Mouse (Mus musculus) bone marrow, adult 2 months (tissue): ENCODE data around the gene Amotl1. TPM values are rescaled to one million over a fixed set of nuclear protein-coding genes. Genes with fewer than 3 reads are reported as not detected.

Source experiments
- H3K27ac ChIP-seq: fragments of 200-500 bp; 2 replicates; pipeline ENCODE4 v1.5.1; 2012; ENCODE audit warnings: low read depth, mild to moderate bottlenecking, control low read depth, inconsistent platforms, low read length; ENCODE audit not compliant: control insufficient read depth, poor library complexity, insufficient read depth
- H3K4me1 ChIP-seq: fragments of 200-500 bp; 2 replicates; pipeline ENCODE4 v1.6.1; 2011; ENCODE audit warnings: low read length; ENCODE audit not compliant: control insufficient read depth, insufficient read depth
- H3K4me3 ChIP-seq: fragments of 200-500 bp; replicated peaks from 2 replicates; pipeline ENCODE3; 2011; ENCODE audit warnings: mild to moderate bottlenecking, low read depth, low read length, control low read depth; ENCODE audit not compliant: control insufficient read depth
- CTCF ChIP-seq: fragments of 200-500 bp; IDR thresholded peaks from 2 replicates; pipeline ENCODE4 v1.5.1; 2011; ENCODE audit warnings: low read length, control low read depth; ENCODE audit not compliant: control insufficient read depth, insufficient read depth
- POLR2A ChIP-seq: fragments of 200-500 bp; IDR thresholded peaks from 2 replicates; pipeline ENCODE4 v1.6.1; 2011; ENCODE audit warnings: low read depth, mild to moderate bottlenecking, control low read depth, low read length, borderline replicate concordance; ENCODE audit not compliant: control insufficient read depth
- WGBS: fragments of 180-500 bp; shearing (Covaris S2); methylation state at CpG from one replicate; pipeline ENCODE4 v1.1.7; 2018; 5-methylcytosine and 5-hydroxymethylcytosine counted together
- polyA plus RNA-seq: library from polyadenylated mRNA; stranded (reverse); fragments of >200 nt; gene quantifications from 2 replicates; pipeline ENCODE4 v1.2.4, GENCODE M21; 2011; ENCODE audit warnings: low replicate concordance; ENCODE audit not compliant: missing spikeins, insufficient read depth, insufficient read length

The Amotl1 gene
- polyA plus RNA-seq, 1 experiment = 2.7 TPM

- WGBS = 82% methylated on average over 9 of the region's 9 CpGs
- H3K27ac ChIP-seq = no peak overlapping the region
- H3K4me3 ChIP-seq = no peak overlapping the region
- no peak for TF ChIP-seq CTCF
- no peak for TF ChIP-seq POLR2A
- H3K4me1 ChIP-seq = no peaks in the 10 kb centered on the region
Measured at GRCm38 (mm10) chr9:14512633-14513445, 132.0 kb downstream of the Amotl1 start.

- TF ChIP-seq CTCF (no peak), POLR2A (no peak)
- Histone ChIP-seq H3K27ac (peak overlapping the region; percentile 76), H3K4me1 (no peaks in the 10 kb centered on the region; the same call in none of the 2 replicates), H3K4me3 (peak overlapping the region; percentile 98)
- 1% methylated on average over 10 of the region's 10 CpGs for WGBS
Measured at GRCm38 (mm10) chr9:14500916-14501424, 143.9 kb downstream of the Amotl1 start.

GRCm38 (mm10) chr9:14500023-14500915 lies 144.6 kb downstream of the Amotl1 start, which contains the start of the genes Kdm4d and Cwc15:
TSS of gene Kdm4d (minus strand) at chr9:14500482.
TSS of gene Cwc15 (plus strand) at chr9:14500617.
- WGBS = under 1% methylated on average over 59 of the region's 59 CpGs
- no peaks in the 10 kb centered on the region; the same call in none of the 2 replicates for H3K4me1 ChIP-seq
- H3K4me3 ChIP-seq = peak within 1 kb of the TSS; percentile 98
- peak within 1 kb of the TSS; percentile 76 for H3K27ac ChIP-seq
- TF ChIP-seq CTCF (no peak), POLR2A (no peak; the same call in 1 of the 2 replicates)

- TF ChIP-seq POLR2A = no peak
- TF ChIP-seq CTCF = no peak
- no peak overlapping the region for H3K4me3 ChIP-seq
- H3K27ac ChIP-seq = no peak overlapping the region
- no peaks in the 10 kb centered on the region; the same call in none of the 2 replicates for H3K4me1 ChIP-seq
- WGBS = 50% methylated on average over 4 of the region's 4 CpGs
Measured at GRCm38 (mm10) chr9:14498896-14499705, 145.8 kb downstream of the Amotl1 start.

Other genes with a start within 250 kb of the Amotl1 start
- not detected in 2 replicates for gene Kdm4d, start 144.6 kb downstream of the Amotl1 start, polyA plus RNA-seq
- gene Cwc15, start 144.4 kb downstream of the Amotl1 start, polyA plus RNA-seq = 59.8 and 65.6 TPM in 2 replicates
- 3.5 and 8.3 TPM in 2 replicates for gene Piwil4, start 95.7 kb upstream of the Amotl1 start, polyA plus RNA-seq
- 1.0 and 2.2 TPM in 2 replicates for gene Fut4, start 107.3 kb upstream of the Amotl1 start, polyA plus RNA-seq
- gene 1700012B09Rik, start 126.0 kb upstream of the Amotl1 start, polyA plus RNA-seq = not detected in 2 replicates
- 13.8 and 16.7 TPM in 2 replicates for gene Mre11a, start 139.6 kb upstream of the Amotl1 start, polyA plus RNA-seq
- gene Ankrd49, start 139.8 kb upstream of the Amotl1 start, polyA plus RNA-seq = 9.0 and 13.5 TPM in 2 replicates
- gene Gpr83, start 215.2 kb upstream of the Amotl1 start, polyA plus RNA-seq = not detected in 2 replicates